Mouse (Mus musculus) CH12.LX (cell line): Measurements from ENCODE around the gene Abhd12. TPM values are rescaled to one million over a fixed set of nuclear protein-coding genes. Genes with fewer than 3 reads are reported as not detected.

Experiments used
- DNase-seq: peaks from one replicate; pipeline ENCODE4 v3.0.0-alpha.2; 2013; ENCODE audit errors: extremely low read depth
- H3K27ac ChIP-seq: 2 replicates; pipeline ENCODE4 v1.5.1; 2012; ENCODE audit warnings: low read depth, mild to moderate bottlenecking, control low read depth, moderate library complexity; ENCODE audit not compliant: insufficient read depth
- H3K27me3 ChIP-seq: replicated peaks from 2 replicates; pipeline ENCODE3; 2012; ENCODE audit warnings: inconsistent platforms
- H3K36me3 ChIP-seq, 2 experiments: replicated peaks in 1 of 2; 2 replicates each; pipeline versions ENCODE3 to v1.6.1; 2012; ENCODE audit warnings: inconsistent platforms in 1 of 2, low read length in 1 of 2, mild to moderate bottlenecking in 1 of 2, mixed read lengths in 1 of 2, moderate library complexity in 1 of 2; ENCODE audit not compliant: control insufficient read depth in 1 of 2, insufficient read depth in 1 of 2
- H3K4me1 ChIP-seq, 2 experiments: 2 replicates each; pipeline ENCODE4 v1.6.1; 2012; ENCODE audit warnings: inconsistent platforms in 1 of 2, moderate library complexity in 1 of 2; ENCODE audit not compliant: insufficient read depth in 2 of 2, control insufficient read depth in 1 of 2
- H3K4me2 ChIP-seq: 2 replicates; pipeline ENCODE4 v1.6.1; 2012; ENCODE audit warnings: low read depth, mild to moderate bottlenecking, control low read depth; ENCODE audit not compliant: poor library complexity, insufficient read depth, severe bottlenecking
- H3K4me3 ChIP-seq, 3 experiments: fragments of 150-350 bp in 1 of 3; sonication (generic) in 1 of 3; replicated peaks in 1 of 3; 2 replicates each; pipeline versions ENCODE3 to v1.5.1; 2011 to 2012; ENCODE audit warnings: low read depth in 2 of 3, low read length in 2 of 3, mild to moderate bottlenecking in 2 of 3, moderate library complexity in 2 of 3, control low read depth in 1 of 3, improper control_type of control experiment in 1 of 3, inconsistent platforms in 1 of 3, mixed read lengths in 1 of 3; ENCODE audit not compliant: poor library complexity in 1 of 3
- H3K79me2 ChIP-seq: replicated peaks from 2 replicates; pipeline ENCODE4 v1.6.1; 2012; ENCODE audit warnings: mild to moderate bottlenecking, moderate library complexity; ENCODE audit not compliant: control insufficient read depth, poor library complexity, insufficient read depth, severe bottlenecking; ENCODE audit errors: extremely low read depth
- H3K9ac ChIP-seq: 2 replicates; pipeline ENCODE4 v1.6.1; 2012; ENCODE audit warnings: low read depth, mild to moderate bottlenecking, control low read depth, moderate library complexity; ENCODE audit not compliant: insufficient read depth
- H3K9me3 ChIP-seq: replicated peaks from 2 replicates; pipeline ENCODE3; 2012; ENCODE audit warnings: low read length, inconsistent platforms, mixed read lengths
- BHLHE40 ChIP-seq: IDR thresholded peaks from 2 replicates; pipeline ENCODE4 v1.6.1; 2011; ENCODE audit warnings: mild to moderate bottlenecking, low read depth, low read length, improper control_type of control experiment
- CHD2 ChIP-seq: IDR thresholded peaks from 2 replicates; pipeline ENCODE4 v1.6.1; 2011; ENCODE audit warnings: low read length, improper control_type of control experiment
- CTCF ChIP-seq, 2 experiments: IDR thresholded peaks in 1 of 2; conservative IDR thresholded peaks in 1 of 2; 2 replicates each; pipeline ENCODE4 v1.5.1; 2011 to 2012; ENCODE audit warnings: low read depth in 2 of 2, low read length in 2 of 2, improper control_type of control experiment in 1 of 2, inconsistent platforms in 1 of 2, mild to moderate bottlenecking in 1 of 2, moderate library complexity in 1 of 2
- ELF1 ChIP-seq: IDR thresholded peaks from 2 replicates; pipeline ENCODE4 v1.6.1; 2014; ENCODE audit warnings: low read depth, mild to moderate bottlenecking, inconsistent platforms, low read length, improper control_type of control experiment
- EP300 ChIP-seq: IDR thresholded peaks from 2 replicates; pipeline ENCODE4 v1.6.1; 2011; ENCODE audit warnings: low read length, improper control_type of control experiment
- ETS1 ChIP-seq: conservative IDR thresholded peaks from 2 replicates; pipeline ENCODE4 v1.6.1; 2012; ENCODE audit warnings: low read depth, mild to moderate bottlenecking, inconsistent platforms, low read length, improper control_type of control experiment, moderate library complexity
- HCFC1 ChIP-seq: IDR thresholded peaks from 2 replicates; pipeline ENCODE4 v1.6.1; 2012; ENCODE audit warnings: low read depth, mild to moderate bottlenecking, inconsistent platforms, low read length, improper control_type of control experiment
- IRF4 ChIP-seq: IDR thresholded peaks from 2 replicates; pipeline ENCODE4 v1.6.1; 2014; ENCODE audit warnings: low read depth, mild to moderate bottlenecking, inconsistent platforms, low read length, improper control_type of control experiment
- JUN ChIP-seq: IDR thresholded peaks from 2 replicates; pipeline ENCODE4 v1.6.1; 2011; ENCODE audit warnings: low read depth, mild to moderate bottlenecking, low read length, improper control_type of control experiment, moderate library complexity; ENCODE audit not compliant: insufficient read depth
- JUND ChIP-seq: conservative IDR thresholded peaks from 2 replicates; pipeline ENCODE4 v1.6.1; 2011; ENCODE audit warnings: low read depth, low read length, improper control_type of control experiment
- MAZ ChIP-seq: IDR thresholded peaks from 2 replicates; pipeline ENCODE4 v1.6.1; 2012; ENCODE audit warnings: low read depth, mild to moderate bottlenecking, inconsistent platforms, low read length, improper control_type of control experiment, moderate library complexity
- MEF2A ChIP-seq: IDR thresholded peaks from 2 replicates; pipeline ENCODE4 v1.6.1; 2014; ENCODE audit warnings: low read depth, mild to moderate bottlenecking, inconsistent platforms, low read length, improper control_type of control experiment, borderline replicate concordance
- MXI1 ChIP-seq: IDR thresholded peaks from 2 replicates; pipeline ENCODE4 v1.6.1; 2011; ENCODE audit warnings: mild to moderate bottlenecking, low read depth, low read length, improper control_type of control experiment
- MYC ChIP-seq: IDR thresholded peaks from 2 replicates; pipeline ENCODE4 v1.6.1; 2011; ENCODE audit warnings: low read depth, mild to moderate bottlenecking, improper control_type of control experiment, low read length
- NELFE ChIP-seq: IDR thresholded peaks from 2 replicates; pipeline ENCODE4 v1.6.1; 2011; ENCODE audit warnings: low read depth, low read length, improper control_type of control experiment
- NRF1 ChIP-seq: IDR thresholded peaks from 2 replicates; pipeline ENCODE4 v1.6.1; 2014; ENCODE audit warnings: low read depth, mild to moderate bottlenecking, inconsistent platforms, low read length, improper control_type of control experiment, moderate library complexity
- PAX5 ChIP-seq: IDR thresholded peaks from 2 replicates; pipeline ENCODE4 v1.6.1; 2012; ENCODE audit warnings: low read length, inconsistent platforms, mixed read lengths
- POLR2AphosphoS2 ChIP-seq: IDR thresholded peaks from 2 replicates; pipeline ENCODE4 v1.6.1; 2011; ENCODE audit warnings: low read depth, low read length, improper control_type of control experiment
- RAD21 ChIP-seq: IDR thresholded peaks from 2 replicates; pipeline ENCODE4 v1.6.1; 2011; ENCODE audit warnings: low read depth, mild to moderate bottlenecking, low read length, improper control_type of control experiment, moderate library complexity
- RCOR1 ChIP-seq: conservative IDR thresholded peaks from 2 replicates; pipeline ENCODE4 v1.6.1; 2012; ENCODE audit warnings: low read depth, mild to moderate bottlenecking, inconsistent platforms, low read length, improper control_type of control experiment
- SIN3A ChIP-seq: IDR thresholded peaks from 2 replicates; pipeline ENCODE4 v1.6.1; 2012; ENCODE audit warnings: low read length, improper control_type of control experiment, inconsistent platforms
- TBP ChIP-seq: conservative IDR thresholded peaks from 2 replicates; pipeline ENCODE4 v1.6.1; 2011; ENCODE audit warnings: low read depth, low read length, improper control_type of control experiment
- TCF12 ChIP-seq: IDR thresholded peaks from 2 replicates; pipeline ENCODE4 v1.6.1; 2014; ENCODE audit warnings: low read depth, mild to moderate bottlenecking, inconsistent platforms, low read length, improper control_type of control experiment
- UBTF ChIP-seq: IDR thresholded peaks from 2 replicates; pipeline ENCODE4 v1.6.1; 2012; ENCODE audit warnings: low read depth, mild to moderate bottlenecking, inconsistent platforms, low read length, improper control_type of control experiment, moderate library complexity
- USF1 ChIP-seq: IDR thresholded peaks from 2 replicates; pipeline ENCODE4 v1.6.1; 2014; ENCODE audit warnings: low read depth, mild to moderate bottlenecking, inconsistent platforms, low read length, improper control_type of control experiment
- USF2 ChIP-seq: conservative IDR thresholded peaks from 2 replicates; pipeline ENCODE4 v1.6.1; 2011; ENCODE audit warnings: low read depth, low read length, improper control_type of control experiment
- ZC3H11A ChIP-seq: IDR thresholded peaks from 2 replicates; pipeline ENCODE4 v1.6.1; 2012; ENCODE audit warnings: low read depth, mild to moderate bottlenecking, inconsistent platforms, low read length, improper control_type of control experiment
- ZNF384 ChIP-seq: IDR thresholded peaks from 2 replicates; pipeline ENCODE4 v1.6.1; 2012; ENCODE audit warnings: low read depth, low read length, improper control_type of control experiment, inconsistent platforms
- dilution Hi-C: fragments of 300-500 bp; cut with MboI; formaldehyde crosslinking; loops from 2 replicates; pipeline ENCODE4 v1.14.3; 2020; ENCODE audit warnings: low sequenced_read_pairs; ENCODE audit not compliant: extremely low pct_unique_long_range_greater_than_20kb, extremely low pct_ligation_motif_present
- in situ Hi-C: fragments of 300-500 bp; cut with MboI; formaldehyde crosslinking; loops from 3 replicates; pipeline ENCODE4 v1.14.3; 2019; ENCODE audit warnings: low sequenced_read_pairs, low pct_ligation_motif_present, low pct_unique_long_range_greater_than_20kb, mixed read lengths
- polyA plus RNA-seq: library from polyadenylated mRNA; unstranded; fragments of >175 nt; gene quantifications from 2 replicates; pipeline ENCODE4 v1.2.1, GENCODE M21; 2012; ENCODE audit warnings: low read depth; ENCODE audit not compliant: insufficient read length
- total RNA-seq, 2 experiments: library from RNA; depleted of rRNA; stranded (reverse); fragments of 300-350 nt in 1 of 2; fragments of >200 nt in 1 of 2; gene quantifications; 2 replicates each; pipeline ENCODE4 v1.2.3; 2012 to 2014

Gene Abhd12
- total and polyA plus RNA-seq, 3 experiments: 43.6 to 51.5 (median 51.3) TPM

GRCm38 (mm10) chr2:150832029-150832428, 72.5 kb downstream of the Abhd12 start:
- Histone ChIP-seq H3K27ac (peak overlapping the region; percentile 83), H3K4me1 (peaks cover 24 to 42% of the 10 kb centered on the region in 2 experiments), H3K4me3 (no peak overlapping the region), H3K9me3 (no peaks in the 10 kb centered on the region), H3K27me3 (no peaks in the 10 kb centered on the region), H3K79me2 (no peaks in the 10 kb centered on the region), H3K36me3 (peaks cover 55 to 92% of the 10 kb centered on the region in 2 experiments), H3K4me2 (no peak overlapping the region), H3K9ac (no peak overlapping the region)
- TF ChIP-seq CHD2: no peak
- no peak for TF ChIP-seq MAZ
- TF ChIP-seq NRF1: no peak
- TF ChIP-seq USF1: no peak
- TF ChIP-seq PAX5: no peak
- no peak for TF ChIP-seq TCF12
- no peak for TF ChIP-seq JUN
- no peak for TF ChIP-seq USF2
- no peak for TF ChIP-seq IRF4
- no peak for TF ChIP-seq RCOR1
- TF ChIP-seq CTCF (conservative IDR thresholded peaks at IDR 0.05 in 1 of 2, IDR thresholded peaks at IDR 0.05 in 1 of 2; ENCODE audit: low read depth in 2 of 2, low read length in 2 of 2): no peak
- no peak for TF ChIP-seq MEF2A
- no peak for TF ChIP-seq RAD21
- TF ChIP-seq NELFE: no peak
- TF ChIP-seq ELF1: no peak
- TF ChIP-seq MXI1: no peak
- TF ChIP-seq HCFC1: no peak
- dilution Hi-C loops: no loop called here
- in situ Hi-C loops: loop anchor here (25.0 kb wide), 1 partner anchor 180 kb away; no protein-coding TSS in a partner anchor
- no peak for DNase-seq

- no peaks in the 10 kb centered on the region for H3K79me2 ChIP-seq
- TF ChIP-seq TCF12: no peak; the same call in 1 of the 2 replicates
- peak; percentile 64; the same call in 1 of the 2 replicates for TF ChIP-seq MYC
- no peak for TF ChIP-seq MXI1
- TF ChIP-seq CHD2: no peak
- no peak for TF ChIP-seq BHLHE40
- TF ChIP-seq RCOR1: no peak
- TF ChIP-seq JUND: no peak
- no peak for TF ChIP-seq POLR2AphosphoS2
- TF ChIP-seq ZC3H11A: no peak
- no peak; the same call in 1 of the 2 replicates for TF ChIP-seq RAD21
- TF ChIP-seq TBP: peak; percentile 50; the same call in 1 of the 2 replicates
- TF ChIP-seq UBTF: no peak
- TF ChIP-seq MAZ: no peak
- no peak for TF ChIP-seq USF1
- TF ChIP-seq ZNF384: no peak
- no peak for TF ChIP-seq SIN3A
- TF ChIP-seq JUN: no peak
- TF ChIP-seq ETS1: peak; percentile 26; the same call in 1 of the 2 replicates
- no peak for TF ChIP-seq CTCF (conservative IDR thresholded peaks at IDR 0.05 in 1 of 2, IDR thresholded peaks at IDR 0.05 in 1 of 2; ENCODE audit: low read depth in 2 of 2, low read length in 2 of 2)
- peak; percentile 75 for TF ChIP-seq MEF2A
- TF ChIP-seq PAX5: no peak
- peak; percentile 89 for TF ChIP-seq EP300
- TF ChIP-seq IRF4: peak; percentile 97
- TF ChIP-seq, all 38 proteins: peak for 6
- peak overlapping the region; percentile 42 for H3K9ac ChIP-seq
- no peaks in the 10 kb centered on the region for H3K27me3 ChIP-seq
- peak overlapping the region; percentile 14 for H3K4me2 ChIP-seq
- H3K27ac ChIP-seq: peak overlapping the region; percentile 83
- peak overlapping the region in 1 of 3 experiments; percentile 5 for H3K4me3 ChIP-seq
- in situ Hi-C loops: loop anchor here (25.0 kb wide), 1 partner anchor 181 kb away; no protein-coding TSS in a partner anchor
- dilution Hi-C loops: no loop called here
- H3K36me3 ChIP-seq: peaks cover 61 to 96% of the 10 kb centered on the region in 2 experiments
- no peaks in the 10 kb centered on the region for H3K9me3 ChIP-seq
- peak; percentile 54 for DNase-seq
- peaks cover 24 to 42% of the 10 kb centered on the region in 2 experiments for H3K4me1 ChIP-seq
These were observed 73.6 kb downstream of the Abhd12 start for GRCm38 (mm10) chr2:150830911-150831441.
